Mouse (Mus musculus) olfactory bulb, adult 2 months (tissue): Measurements from ENCODE around the gene Ivl. TPM values are rescaled to one million over a fixed set of nuclear protein-coding genes. Genes with fewer than 3 reads are reported as not detected.

ENCODE experiments used
- H3K27ac ChIP-seq: fragments of 200-500 bp; 2 replicates; pipeline ENCODE4 v1.5.1; 2012; ENCODE audit warnings: low read depth, low read length; ENCODE audit not compliant: insufficient read depth
- H3K4me1 ChIP-seq: fragments of 200-500 bp; 2 replicates; pipeline ENCODE4 v1.6.1; 2012; ENCODE audit warnings: low read length; ENCODE audit not compliant: control insufficient read depth, insufficient read depth
- H3K4me3 ChIP-seq: fragments of 200-500 bp; 2 replicates; pipeline ENCODE4 v1.5.1; 2012; ENCODE audit warnings: mild to moderate bottlenecking, low read depth, low read length, moderate library complexity; ENCODE audit not compliant: insufficient read depth
- CTCF ChIP-seq: fragments of 200-500 bp; IDR thresholded peaks from 2 replicates; pipeline ENCODE4 v1.5.1; 2012; ENCODE audit warnings: low read depth, mild to moderate bottlenecking, low read length, moderate library complexity; ENCODE audit not compliant: insufficient read depth
- POLR2A ChIP-seq: fragments of 200-500 bp; IDR thresholded peaks from 2 replicates; pipeline ENCODE4 v1.6.1; 2012; ENCODE audit warnings: mild to moderate bottlenecking, low read depth, low read length, moderate library complexity; ENCODE audit not compliant: insufficient read depth
- WGBS: fragments of 180-500 bp; shearing (Covaris S2); methylation state at CpG from one replicate; pipeline ENCODE4 v1.1.7; 2018; 5-methylcytosine and 5-hydroxymethylcytosine counted together
- polyA plus RNA-seq: library from polyadenylated mRNA; stranded (reverse); fragments of >200 nt; gene quantifications from 2 replicates; pipeline ENCODE4 v1.2.4, GENCODE M21; 2012; ENCODE audit warnings: low replicate concordance; ENCODE audit not compliant: missing spikeins, insufficient read depth, insufficient read length

Gene Ivl
- polyA plus RNA-seq, 1 experiment = not detected

DNA sequence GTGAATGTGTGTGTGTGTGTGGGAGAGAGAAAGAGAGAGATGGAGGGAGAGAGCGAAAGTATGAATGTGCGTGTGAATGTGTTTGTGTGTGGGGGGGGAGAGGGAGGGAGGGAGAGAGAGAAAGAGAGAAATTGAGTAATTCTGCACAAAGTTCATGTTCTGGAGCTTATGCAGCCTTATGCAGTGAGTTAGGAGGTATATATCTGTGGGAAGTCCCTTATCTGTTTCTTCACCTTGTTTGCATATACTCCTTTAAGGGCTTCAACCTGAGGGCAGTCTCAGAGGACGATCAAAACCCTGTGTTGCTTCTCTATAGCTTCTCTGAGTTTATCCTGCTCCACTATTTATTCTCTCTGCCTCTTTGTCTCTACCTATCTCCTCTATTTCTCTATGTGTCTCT, 13.7 kb upstream of the Ivl start:
- Histone ChIP-seq H3K4me1 (no peaks in the 10 kb centered on the region), H3K27ac (no peak overlapping the region), H3K4me3 (no peak overlapping the region)
- TF ChIP-seq POLR2A (no peak), CTCF (no peak)
- 85% methylated on average over 3 of the region's 3 CpGs for WGBS

DNA sequence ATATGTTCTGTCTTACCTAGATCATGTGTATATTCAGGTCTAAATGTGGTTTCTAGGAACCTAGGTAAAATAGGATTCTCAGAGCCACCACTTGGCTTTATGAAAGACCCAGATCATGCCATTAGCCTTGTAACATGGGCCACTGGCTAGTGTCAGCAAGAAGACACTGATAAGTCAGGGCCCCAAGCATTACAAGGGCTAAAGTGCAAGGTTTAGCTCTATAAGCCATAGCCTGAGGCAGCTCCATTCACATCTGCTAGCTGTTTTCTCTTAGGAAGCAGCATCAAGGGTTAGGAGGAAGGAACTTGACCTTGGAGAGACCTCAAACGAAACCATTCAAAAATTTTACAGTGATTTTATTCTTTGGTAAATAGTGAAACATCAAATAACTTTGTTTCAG, 11.5 kb upstream of the Ivl start:
- Histone ChIP-seq H3K4me3 (no peak overlapping the region), H3K27ac (no peak overlapping the region), H3K4me1 (no peaks in the 10 kb centered on the region)
- WGBS = 73% methylated on average over 1 of the region's 1 CpGs
- TF ChIP-seq POLR2A (no peak), CTCF (no peak)

DNA sequence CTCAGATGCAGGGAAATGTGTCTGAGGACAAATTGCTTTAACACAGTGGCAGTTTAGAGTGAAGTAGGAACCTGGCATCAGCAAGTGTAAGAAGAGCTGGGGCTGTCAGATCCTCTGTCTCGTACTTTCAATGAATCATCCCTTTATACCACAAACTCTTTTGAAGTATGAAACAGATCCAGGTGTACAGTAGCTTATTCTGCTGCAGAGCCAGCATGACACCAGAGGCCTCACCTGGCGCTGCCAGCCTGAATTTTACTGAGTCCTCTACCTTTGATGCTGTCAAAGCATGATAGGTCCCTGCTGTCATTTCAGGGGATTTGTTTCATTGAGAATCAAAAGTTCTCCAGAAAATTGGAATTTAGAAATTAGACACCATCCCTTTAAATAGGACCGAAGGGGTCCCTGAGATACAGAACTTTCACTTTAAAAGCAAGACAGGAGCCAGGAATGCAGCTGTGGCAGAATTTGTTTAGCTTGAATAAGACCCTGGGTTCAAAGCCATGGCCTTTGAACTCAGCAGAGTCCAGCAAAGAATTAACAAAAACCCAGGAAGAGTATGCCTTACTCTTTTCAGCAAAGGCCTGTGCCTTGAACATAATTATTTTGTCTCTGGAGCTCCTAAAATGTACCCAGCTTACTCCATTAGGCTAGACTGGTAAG, 9.8 kb upstream of the Ivl start:
- TF ChIP-seq CTCF (no peak), POLR2A (no peak)
- Histone ChIP-seq H3K4me3 (no peak overlapping the region), H3K4me1 (no peaks in the 10 kb centered on the region), H3K27ac (no peak overlapping the region)
- WGBS = 75% methylated on average over 3 of the region's 3 CpGs

DNA sequence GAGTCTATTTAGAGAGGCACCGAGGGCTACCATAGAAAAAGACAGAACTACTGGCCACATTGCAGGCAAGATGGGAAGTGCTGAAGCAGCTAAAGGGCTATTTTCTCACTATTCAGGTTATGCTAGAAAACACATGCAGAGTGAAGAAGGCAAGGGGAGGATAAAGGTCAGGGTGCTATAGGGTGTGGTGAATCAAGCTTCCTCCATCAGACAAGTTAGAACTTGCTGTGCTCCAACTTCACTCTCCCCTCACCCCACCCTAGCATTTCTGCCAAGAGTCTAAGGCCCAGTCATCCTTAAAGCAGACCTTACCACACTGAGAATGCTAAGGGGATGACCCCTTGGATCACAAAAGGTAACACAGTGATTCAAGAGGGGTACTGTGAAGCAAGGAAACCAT, 6.0 kb upstream of the Ivl start:
- 72% methylated on average over 1 of the region's 1 CpGs for WGBS
- Histone ChIP-seq H3K4me3 (no peak overlapping the region), H3K4me1 (no peaks in the 10 kb centered on the region), H3K27ac (no peak overlapping the region)
- no peak for TF ChIP-seq CTCF

DNA sequence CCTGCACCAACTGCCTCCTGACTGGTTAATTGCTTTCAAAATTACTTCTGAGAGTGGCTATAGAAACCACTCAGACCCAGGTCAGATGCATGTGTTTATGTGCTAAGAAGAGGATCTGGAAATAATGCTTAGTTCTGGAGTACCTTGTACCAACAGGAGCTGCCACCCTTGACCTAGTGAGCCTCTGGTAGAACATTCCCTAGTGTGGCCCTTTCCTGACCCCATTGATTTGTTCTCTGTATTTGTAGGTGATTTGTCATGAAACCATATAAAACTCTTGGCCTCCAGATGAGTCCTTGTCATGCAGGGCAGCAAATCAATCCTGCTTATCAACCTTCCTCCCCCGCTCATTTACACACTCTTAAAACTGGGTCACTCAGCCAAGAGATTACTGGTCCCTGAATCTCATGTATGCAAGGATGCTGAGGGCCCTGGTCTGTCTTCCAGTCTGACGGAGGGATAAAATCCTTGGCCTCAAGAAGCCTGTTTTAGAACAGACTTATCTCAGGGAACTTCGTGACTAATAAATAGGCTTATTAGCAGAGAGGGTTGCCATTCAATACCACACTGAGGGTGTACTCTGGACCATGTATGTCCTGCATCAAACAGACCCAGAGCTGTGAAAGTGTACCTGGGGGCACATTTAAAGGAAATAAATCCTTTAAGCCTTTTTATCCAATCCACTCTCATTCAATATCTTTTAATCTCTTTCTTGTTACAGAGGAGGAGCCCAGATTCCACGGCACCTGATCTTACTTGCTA, 5.3 kb upstream of the Ivl start:
- TF ChIP-seq POLR2A = no peak
- no peak for TF ChIP-seq CTCF
- Histone ChIP-seq H3K4me3 (no peak overlapping the region), H3K4me1 (no peaks in the 10 kb centered on the region), H3K27ac (no peak overlapping the region)
- WGBS = 75% methylated on average over 4 of the region's 4 CpGs

DNA sequence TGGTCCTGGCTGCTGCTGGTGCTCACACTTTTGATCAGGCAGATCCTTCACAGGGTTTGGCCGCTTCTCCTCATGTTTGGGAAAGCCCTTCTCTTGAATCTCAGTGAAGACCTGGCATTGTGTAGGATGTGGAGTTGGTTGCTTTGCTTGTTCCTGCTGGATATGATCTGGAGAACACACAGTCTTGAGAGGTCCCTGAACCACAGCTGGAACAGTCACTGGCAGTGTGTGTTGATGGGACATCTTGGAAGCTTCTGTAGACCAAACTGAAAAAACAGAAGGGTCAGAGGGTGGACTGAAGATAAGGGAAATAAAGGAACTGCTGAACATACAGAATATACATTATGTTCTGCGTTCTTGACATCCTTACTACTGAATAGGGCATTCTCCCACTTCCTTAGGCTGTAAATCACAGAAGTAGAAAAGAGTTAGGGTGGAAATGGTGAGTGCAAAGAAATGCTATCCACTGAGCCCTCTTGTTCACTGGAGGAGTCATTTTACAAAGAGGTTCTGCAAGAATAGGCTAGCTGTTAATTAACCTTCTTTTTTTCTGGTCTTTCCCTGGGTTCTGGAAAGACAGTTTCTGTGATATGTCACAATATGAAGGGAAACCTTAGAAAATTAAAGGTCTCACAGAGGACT, 900 bp downstream of the Ivl start:
- TF ChIP-seq POLR2A (no peak), CTCF (no peak)
- Histone ChIP-seq H3K27ac (no peak overlapping the region), H3K4me3 (no peak overlapping the region), H3K4me1 (no peaks in the 10 kb centered on the region)
- WGBS = 59% methylated on average over 2 of the region's 2 CpGs

DNA sequence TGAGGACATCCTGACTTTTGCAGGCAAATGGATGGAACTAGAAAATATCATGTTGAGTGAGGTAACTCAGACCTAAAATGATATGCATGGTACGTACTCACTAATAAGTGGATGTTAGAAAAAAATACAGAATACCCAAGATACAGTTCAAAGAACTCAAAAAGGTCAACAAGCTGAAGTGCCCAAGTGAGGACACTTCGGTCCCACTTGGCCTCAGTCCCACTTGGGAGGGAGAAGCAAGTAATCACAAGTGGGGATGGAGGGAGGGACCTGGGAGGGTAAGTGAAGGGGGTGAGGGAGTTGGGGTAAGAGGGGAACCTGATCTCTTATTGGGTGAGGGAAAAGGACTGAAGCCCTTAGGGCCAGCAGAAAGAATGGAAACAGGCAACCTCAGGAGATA, 4.8 kb downstream of the Ivl start:
- Histone ChIP-seq H3K4me1 (no peaks in the 10 kb centered on the region), H3K27ac (no peak overlapping the region), H3K4me3 (no peak overlapping the region)
- WGBS = 96% methylated on average over 2 of the region's 2 CpGs
- TF ChIP-seq POLR2A (no peak), CTCF (no peak)

DNA sequence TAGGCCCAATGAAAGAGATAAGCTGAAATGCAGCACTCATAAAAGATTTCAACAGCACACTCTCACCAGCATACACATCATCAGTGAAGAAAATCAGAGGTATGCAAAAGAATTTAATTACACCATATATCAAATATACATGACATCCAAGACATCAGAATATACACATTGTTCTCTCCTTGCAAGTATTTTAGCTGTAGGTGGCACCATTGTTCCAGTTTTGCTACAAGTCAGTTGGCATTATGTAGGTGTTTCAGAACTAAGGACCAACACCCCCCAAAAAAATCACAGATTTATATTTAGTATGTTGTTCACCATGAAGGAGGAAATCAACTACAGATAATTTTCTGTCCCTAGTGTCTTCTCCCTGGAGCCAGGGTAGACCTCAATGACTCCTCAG, 8.1 kb downstream of the Ivl start:
- H3K27ac ChIP-seq = no peak overlapping the region

DNA sequence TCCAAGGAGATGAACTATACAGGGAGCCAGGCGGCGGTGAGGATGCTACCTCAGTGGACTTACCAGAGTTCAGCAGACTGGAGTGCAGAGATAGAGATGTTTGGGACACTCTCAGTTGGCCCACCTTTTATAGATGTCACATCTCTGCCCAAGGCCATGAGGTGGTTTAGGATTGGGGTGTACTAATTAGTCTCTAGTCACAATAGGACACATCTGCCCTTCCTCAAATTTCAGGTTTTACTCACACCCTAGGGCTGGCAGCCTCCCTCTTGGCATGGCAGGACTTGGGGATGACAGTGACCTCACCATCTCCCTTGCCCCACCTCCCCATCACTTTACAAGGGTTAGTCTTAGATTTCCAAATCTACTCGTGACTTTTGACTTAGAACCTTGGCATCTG, 39.1 kb downstream of the Ivl start, which contains the start of gene 2310046K23Rik:
2310046K23Rik (minus strand) TSS at position 101 of the 400 bp plus-strand sequence.
- 90% methylated on average over 3 of the region's 3 CpGs for WGBS
- no peak within 1 kb of the TSS for H3K27ac ChIP-seq
- H3K4me3 ChIP-seq = no peak within 1 kb of the TSS
- H3K4me1 ChIP-seq = no peaks in the 10 kb centered on the region
- TF ChIP-seq POLR2A (no peak), CTCF (no peak)

More for the DNA sequence above, 8.1 kb downstream of the Ivl start:
- TF ChIP-seq CTCF = no peak
- no peak for TF ChIP-seq POLR2A
- no peak overlapping the region for H3K4me3 ChIP-seq
- H3K4me1 ChIP-seq = no peaks in the 10 kb centered on the region

Other genes starting within 250 kb of the Ivl start
- not detected in 2 replicates for gene Sprr2d, start 234.6 kb downstream of the Ivl start, polyA plus RNA-seq
- not detected in 2 replicates for gene Sprr2e, start 221.6 kb downstream of the Ivl start, polyA plus RNA-seq
- gene Sprr2f, start 208.5 kb downstream of the Ivl start, polyA plus RNA-seq = not detected in 2 replicates
- gene Sprr2h, start 188.1 kb downstream of the Ivl start, polyA plus RNA-seq = not detected in 2 replicates
- not detected in 2 replicates for gene Sprr2i, start 165.7 kb downstream of the Ivl start, polyA plus RNA-seq
- not detected in 2 replicates for gene Sprr2j-ps, start 155.7 kb downstream of the Ivl start, polyA plus RNA-seq
- not detected in 2 replicates for gene Gm9774, start 144.3 kb downstream of the Ivl start, polyA plus RNA-seq
- gene Sprr2k, start 141.2 kb downstream of the Ivl start, polyA plus RNA-seq = not detected in 2 replicates
- gene Sprr1b, start 134.9 kb downstream of the Ivl start, polyA plus RNA-seq = not detected in 2 replicates
- gene Sprr3, start 115.0 kb downstream of the Ivl start, polyA plus RNA-seq = not detected in 2 replicates
- not detected in 2 replicates for gene Sprr1a, start 87.8 kb downstream of the Ivl start, polyA plus RNA-seq
- gene Sprr4, start 73.2 kb downstream of the Ivl start, polyA plus RNA-seq = not detected in 2 replicates
- gene 2310046K23Rik, start 39.2 kb downstream of the Ivl start, polyA plus RNA-seq = not detected in 2 replicates
- gene Smcp, start 15.3 kb upstream of the Ivl start, polyA plus RNA-seq = not detected in 2 replicates
- gene 2210017I01Rik, start 33.8 kb upstream of the Ivl start, polyA plus RNA-seq = not detected in 2 replicates
- not detected in 2 replicates for gene Lce6a, start 47.9 kb upstream of the Ivl start, polyA plus RNA-seq
- gene Lce1a1, start 74.6 kb upstream of the Ivl start, polyA plus RNA-seq = not detected in 2 replicates
- not detected in 2 replicates for gene Lce1b, start 83.2 kb upstream of the Ivl start, polyA plus RNA-seq
- gene Lce1a2, start 96.6 kb upstream of the Ivl start, polyA plus RNA-seq = not detected in 2 replicates
- gene Lce1c, start 105.5 kb upstream of the Ivl start, polyA plus RNA-seq = not detected in 2 replicates
- not detected in 2 replicates for gene Lce1d, start 113.5 kb upstream of the Ivl start, polyA plus RNA-seq
- not detected in 2 replicates for gene Lce1e, start 135.3 kb upstream of the Ivl start, polyA plus RNA-seq
- gene Lce1f, start 146.6 kb upstream of the Ivl start, polyA plus RNA-seq = not detected in 2 replicates
- not detected in 2 replicates for gene Gm38119, start 165.4 kb upstream of the Ivl start, polyA plus RNA-seq
- not detected in 2 replicates for gene Lce1g, start 178.6 kb upstream of the Ivl start, polyA plus RNA-seq
- gene Lce1h, start 191.3 kb upstream of the Ivl start, polyA plus RNA-seq = not detected in 2 replicates
- not detected in 2 replicates for gene Lce1i, start 205.2 kb upstream of the Ivl start, polyA plus RNA-seq
- not detected in 2 replicates for gene Lce1j, start 216.8 kb upstream of the Ivl start, polyA plus RNA-seq
- not detected in 2 replicates for gene Lce1k, start 234.2 kb upstream of the Ivl start, polyA plus RNA-seq